Mouse (Mus musculus) heart, adult 8-10 months (tissue): ENCODE data around the gene Dll3. TPM values are rescaled to one million over a fixed set of nuclear protein-coding genes. Genes with fewer than 3 reads are reported as not detected.

Source experiments
- DNase-seq: peaks from one replicate; pipeline ENCODE4 v3.0.0; 2022; ENCODE audit warnings: low spot score
- total RNA-seq, 4 experiments: library from RNA; stranded (reverse); gene quantifications; 2 replicates each; pipeline ENCODE4 v1.2.4; 2022

The Dll3 gene
- total RNA-seq, 4 experiments from 2014 or later = not detected

GRCm38 (mm10) chr7:28309737-28310136 is 7.7 kb upstream of the Dll3 start:
- DNase-seq = no peak

GRCm38 (mm10) chr7:28306216-28306615 is 4.2 kb upstream of the Dll3 start:
- DNase-seq = no peak

DNA sequence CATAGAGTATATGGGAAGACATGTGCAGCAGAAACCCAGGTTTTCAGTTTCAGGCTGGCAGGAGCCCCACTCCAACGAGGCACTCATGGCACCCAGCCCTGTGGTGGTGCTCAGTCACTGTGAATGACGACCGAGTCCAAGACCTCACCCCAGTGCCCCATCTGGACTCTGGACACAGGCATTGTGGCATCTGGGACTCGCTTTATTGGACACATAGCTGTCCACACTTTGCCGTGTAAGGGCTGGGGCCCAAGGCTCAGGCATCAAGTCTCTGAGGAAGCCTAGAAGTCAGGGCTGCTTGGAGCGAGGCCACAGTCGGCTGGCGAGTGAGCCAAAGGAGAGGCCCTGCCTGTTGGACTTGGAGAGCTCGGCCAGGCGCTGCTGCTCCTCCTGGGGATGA is 3.6 kb upstream of the Dll3 start:
- no peak for DNase-seq

GRCm38 (mm10) chr7:28298837-28299625 is 3.0 kb downstream of the Dll3 start:
- no peak for DNase-seq

DNA sequence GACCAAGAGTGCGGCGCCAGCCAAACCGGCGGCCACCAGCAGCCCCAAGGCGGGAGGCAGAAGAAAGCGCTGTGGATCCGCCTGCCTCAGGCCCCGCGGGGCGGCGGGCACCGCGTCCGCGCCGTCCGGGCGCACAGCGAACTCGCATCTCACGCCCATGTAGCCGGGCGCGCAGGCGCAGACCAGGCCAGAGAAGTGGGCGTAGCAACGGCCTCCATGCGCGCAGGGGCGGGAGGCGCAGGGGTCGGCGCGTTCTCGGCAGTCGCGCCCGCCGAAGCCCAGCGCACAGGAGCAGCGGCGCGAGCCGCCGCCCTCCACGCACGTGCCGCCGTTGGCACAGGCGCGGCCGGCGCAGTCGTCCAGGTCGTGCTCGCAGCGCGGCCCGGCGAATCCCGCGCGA is 7.6 kb downstream of the Dll3 start:
- no peak for DNase-seq

DNA sequence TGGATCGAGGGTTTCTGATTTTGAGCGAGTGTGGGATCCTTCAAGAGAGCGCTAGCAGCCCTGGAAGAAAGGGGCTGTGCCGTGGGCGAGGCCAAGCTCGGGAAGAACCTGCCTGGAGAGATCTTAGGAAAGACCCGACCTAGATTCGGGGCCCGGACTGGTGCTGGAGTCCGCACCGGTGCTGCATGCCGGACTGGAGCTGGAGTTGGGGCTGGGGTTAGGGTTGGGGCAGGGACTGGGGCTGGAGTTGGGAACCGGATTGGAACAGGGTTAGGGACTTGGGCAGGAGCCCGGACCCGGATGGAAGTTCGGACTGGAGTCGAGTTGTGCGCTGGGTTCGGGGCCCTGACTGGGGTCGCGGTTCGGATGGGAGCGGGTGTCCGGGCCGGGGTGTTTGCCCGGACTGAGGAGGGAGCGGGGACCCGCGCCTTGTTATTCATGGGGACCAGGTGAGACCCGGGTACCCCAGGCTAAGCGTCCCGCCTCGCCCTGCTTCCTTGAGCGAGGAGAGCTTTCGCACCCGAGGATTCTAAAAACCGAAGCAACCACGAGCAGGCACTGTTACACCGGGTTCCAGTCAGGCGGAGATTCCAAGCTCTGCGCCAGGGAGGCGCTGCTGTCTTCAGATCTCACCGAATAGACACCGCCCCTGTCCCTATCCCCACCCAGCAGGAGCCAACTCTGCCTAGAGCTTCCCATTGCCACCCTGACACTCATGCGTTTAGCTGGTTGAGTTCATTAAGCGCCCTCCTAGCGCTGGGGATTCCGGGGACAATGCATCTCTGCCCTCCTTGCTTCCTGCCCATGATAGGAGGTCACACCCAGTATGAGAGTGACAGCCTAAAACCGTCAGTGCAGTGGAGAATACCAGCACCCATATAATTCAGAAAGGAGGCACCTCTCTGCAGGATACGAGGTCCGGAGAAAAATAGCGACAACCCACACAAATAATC is 11.1 kb downstream of the Dll3 start, which contains the start of gene Selenov:
TSS of gene Selenov (minus strand) at position 549 of the 953 bp plus-strand sequence.
- no peak for DNase-seq

- DNase-seq = no peak
Observed at GRCm38 (mm10) chr7:28290165-28290564, 11.9 kb downstream of the Dll3 start.

GRCm38 (mm10) chr7:28280630-28281029 is 21.4 kb downstream of the Dll3 start:
- DNase-seq = no peak

DNA sequence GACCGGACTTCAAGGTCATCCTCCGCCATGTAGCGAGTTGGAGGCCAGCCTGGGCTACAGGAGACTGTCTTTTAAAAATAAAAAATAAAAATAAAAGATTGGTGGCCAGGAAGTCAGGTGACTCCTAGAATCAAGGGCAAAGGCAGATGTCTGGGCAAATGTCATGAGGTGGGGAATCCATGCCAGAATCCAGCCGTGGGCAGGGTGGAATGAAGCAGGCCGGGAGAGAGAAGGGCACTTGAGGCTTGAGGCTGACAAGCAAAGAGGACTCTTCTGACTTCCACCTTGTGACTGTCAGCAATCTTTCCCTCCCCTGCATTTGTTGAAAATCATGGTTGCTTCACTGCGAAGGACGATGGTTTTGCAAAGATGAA is 23.8 kb downstream of the Dll3 start:
- no peak for DNase-seq

GRCm38 (mm10) chr7:28277615-28278278 is 24.3 kb downstream of the Dll3 start, which contains the start of gene Eid2b:
Gene Eid2b, plus strand, starts transcription at chr7:28277739.
- peak; percentile 95 for DNase-seq

GRCm38 (mm10) chr7:28277237-28277614 is 24.8 kb downstream of the Dll3 start:
- no peak for DNase-seq

- no peak for DNase-seq
Observed at GRCm38 (mm10) chr7:28271761-28272160, 30.3 kb downstream of the Dll3 start.

- DNase-seq = no peak
Observed at GRCm38 (mm10) chr7:28269355-28269754, 32.7 kb downstream of the Dll3 start.

- DNase-seq = no peak
Observed at GRCm38 (mm10) chr7:28268576-28268975, 33.5 kb downstream of the Dll3 start.

GRCm38 (mm10) chr7:28268042-28268531 is 34.0 kb downstream of the Dll3 start:
- DNase-seq = peak; percentile 33

DNA sequence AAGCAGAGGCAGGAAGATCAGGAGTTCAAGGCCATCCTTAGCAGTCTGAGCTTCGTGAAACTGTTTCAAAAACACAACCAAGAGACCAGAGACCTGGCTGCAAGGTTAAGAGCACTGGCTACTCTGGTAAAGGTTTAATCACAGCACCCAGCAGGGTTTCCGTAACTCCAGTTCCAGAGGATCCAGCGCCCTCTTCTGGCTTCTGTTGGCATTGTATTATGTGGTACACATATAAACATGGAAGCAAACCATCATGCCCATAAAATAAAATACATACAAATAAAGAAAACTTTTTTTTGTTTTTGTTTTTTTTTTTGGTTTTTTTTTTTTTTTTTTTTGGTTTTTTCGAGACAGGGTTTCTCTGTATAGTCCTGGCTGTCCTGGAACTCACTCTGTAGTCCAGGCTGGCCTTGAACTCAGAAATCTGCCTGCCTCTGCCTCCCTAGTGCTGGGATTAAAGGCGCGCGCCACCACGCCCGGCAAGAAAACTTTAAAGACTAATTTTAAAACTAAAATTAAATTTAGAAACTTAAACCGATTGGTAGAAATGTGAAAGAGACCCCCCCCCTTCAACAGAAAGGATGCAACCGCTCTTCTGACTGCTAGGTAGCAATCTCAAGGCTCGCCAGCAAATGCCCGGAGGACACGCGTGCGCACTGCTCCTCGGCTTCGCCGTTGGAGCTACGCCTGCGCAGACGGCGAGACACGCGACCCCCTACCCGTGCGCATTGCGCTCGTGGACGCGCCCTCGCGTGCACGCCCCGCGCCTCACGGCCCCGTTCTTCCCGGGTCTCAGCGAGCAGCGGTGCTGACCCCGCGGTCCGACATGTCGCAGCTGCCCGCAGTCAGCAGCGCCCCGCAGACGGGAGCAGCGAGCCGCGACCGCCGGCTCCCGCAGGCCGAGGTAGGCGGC is 34.7 kb downstream of the Dll3 start, which contains the start of gene Eid2:
TSS of gene Eid2 (plus strand) at position 753 of the 913 bp plus-strand sequence.
- peak; percentile 73 for DNase-seq

- no peak for DNase-seq
Observed at GRCm38 (mm10) chr7:28265391-28265790, 36.6 kb downstream of the Dll3 start.

GRCm38 (mm10) chr7:28263786-28264185 is 38.3 kb downstream of the Dll3 start:
- DNase-seq = peak; percentile 28

DNA sequence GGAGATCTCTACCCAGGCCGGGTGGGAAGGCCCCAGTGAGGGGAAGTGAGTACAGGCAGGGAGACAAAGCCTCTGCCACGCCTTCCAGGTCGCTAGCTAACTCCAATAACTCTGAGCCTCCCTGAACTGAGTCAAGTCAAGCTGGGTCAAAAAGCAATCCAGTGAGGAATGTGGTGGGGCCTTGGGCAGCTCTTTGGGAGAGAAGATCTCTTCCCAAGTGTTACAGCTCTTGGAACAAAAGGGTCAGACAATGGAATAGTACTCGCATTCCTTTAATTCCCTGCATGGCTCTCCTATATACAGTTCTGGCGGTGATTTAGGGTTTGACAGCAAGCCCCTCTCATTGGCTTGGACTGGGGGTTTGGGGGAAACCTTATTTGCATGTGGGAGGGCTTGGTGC is 39.2 kb downstream of the Dll3 start:
- DNase-seq = no peak

DNA sequence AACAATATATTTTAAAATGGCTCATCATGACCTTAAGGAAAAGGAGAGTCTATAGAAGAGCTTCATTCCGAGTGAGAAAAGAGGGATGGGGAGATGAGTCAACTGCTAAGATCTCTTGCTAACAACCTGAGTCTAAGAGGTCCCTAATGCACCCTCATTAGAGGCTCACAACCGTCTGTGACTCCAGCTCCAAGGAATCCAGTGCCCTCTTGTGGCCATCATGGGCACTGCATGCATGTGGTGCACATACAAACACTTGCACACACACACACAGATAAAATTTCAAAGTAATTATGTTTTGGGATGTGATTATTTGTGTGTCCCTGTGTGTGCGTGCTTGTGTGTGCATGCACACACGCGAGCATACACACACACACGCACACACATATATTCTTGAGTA is 46.6 kb downstream of the Dll3 start:
- DNase-seq = no peak

GRCm38 (mm10) chr7:28254591-28254990 is 47.4 kb downstream of the Dll3 start:
- no peak for DNase-seq
